Mouse (Mus musculus): ENCODE results near the gene Adamtsl1. TPM values are rescaled to one million over a fixed set of nuclear protein-coding genes. Genes with fewer than 3 reads are reported as not detected.

Adamtsl1 gene
- polyA plus RNA-seq, 1 experiment from 2014 or later, result 5.2 TPM

DNA sequence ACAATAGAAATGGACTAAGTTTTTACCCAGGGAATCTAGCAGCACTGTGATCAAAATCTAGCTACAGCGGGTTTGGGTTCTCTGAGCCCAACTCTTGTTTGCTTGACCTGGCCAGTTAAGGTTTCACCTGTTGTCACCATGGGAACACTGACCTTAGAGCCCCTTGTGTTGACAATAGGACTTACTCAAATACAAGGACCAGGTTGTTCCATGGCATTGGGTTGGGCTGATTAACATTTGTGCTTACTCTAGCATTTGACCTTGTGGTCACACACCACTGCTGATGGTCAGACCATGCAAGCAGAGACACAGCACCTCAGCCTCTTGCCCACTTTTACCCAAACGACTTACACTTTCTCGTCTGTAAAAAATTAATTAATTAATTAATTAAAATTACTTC, 922.4 kb downstream of the Adamtsl1 start:
- DNase-seq (ENCODE audit: low spot score) (no peak), ATAC-seq (no peak)
- 63% methylated on average over 3 of the region's 3 CpGs for WGBS
- Histone ChIP-seq H3K27me3 (replicated peaks; ENCODE audit: insufficient read depth, low read length) (no peaks in the 10 kb centered on the region), H3K27ac (ENCODE audit: low read length) (no peak overlapping the region), H3K4me1 (ENCODE audit: insufficient read depth, low read depth, low read length) (no peaks in the 10 kb centered on the region), H3K4me3 (ENCODE audit: low read depth, low read length) (no peak overlapping the region), H3K36me3 (ENCODE audit: insufficient read depth, low read length) (no peaks in the 10 kb centered on the region), H3K4me2 (replicated peaks; ENCODE audit: low read depth, low read length) (no peak overlapping the region), H3K9me3 (ENCODE audit: low read length) (no peaks in the 10 kb centered on the region), H3K9ac (replicated peaks; ENCODE audit: low read depth) (no peak overlapping the region)
- no peak for TF ChIP-seq CTCF (IDR thresholded peaks at IDR 0.05)
- TF ChIP-seq EP300 (IDR thresholded peaks at IDR 0.05), result no peak

DNA sequence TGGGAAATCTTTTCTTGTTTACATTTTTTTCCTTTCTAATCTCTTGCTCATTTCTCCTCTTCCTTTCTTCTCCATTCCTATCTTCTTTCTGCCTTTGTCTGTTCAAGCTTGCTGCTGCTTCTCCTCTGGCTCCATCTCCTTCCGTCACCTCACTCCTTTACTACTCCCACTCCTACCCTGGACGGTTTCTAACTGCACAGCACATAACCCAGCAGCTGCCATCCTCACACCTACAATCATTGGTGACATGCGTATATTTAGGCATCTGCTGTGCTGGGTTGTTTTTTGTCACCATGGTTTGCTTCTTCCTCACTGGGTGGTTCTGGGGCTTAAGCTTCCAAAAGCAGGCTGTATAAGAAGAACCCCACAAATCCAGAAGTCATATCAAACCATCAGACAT, 936.5 kb downstream of the Adamtsl1 start:
- 74% methylated on average over 3 of the region's 3 CpGs for WGBS
- Histone ChIP-seq H3K4me1 (ENCODE audit: insufficient read depth, low read depth, low read length) (no peaks in the 10 kb centered on the region), H3K4me3 (ENCODE audit: low read depth, low read length) (no peak overlapping the region), H3K36me3 (ENCODE audit: insufficient read depth, low read length) (no peaks in the 10 kb centered on the region), H3K27ac (ENCODE audit: low read length) (no peak overlapping the region), H3K9ac (replicated peaks; ENCODE audit: low read depth) (no peak overlapping the region), H3K27me3 (replicated peaks; ENCODE audit: insufficient read depth, low read length) (no peaks in the 10 kb centered on the region), H3K4me2 (replicated peaks; ENCODE audit: low read depth, low read length) (no peak overlapping the region), H3K9me3 (ENCODE audit: low read length) (no peaks in the 10 kb centered on the region)
- DNase-seq (ENCODE audit: low spot score) (no peak), ATAC-seq (no peak)
- TF ChIP-seq EP300 (IDR thresholded peaks at IDR 0.05), result no peak
- no peak for TF ChIP-seq CTCF (IDR thresholded peaks at IDR 0.05)

DNA sequence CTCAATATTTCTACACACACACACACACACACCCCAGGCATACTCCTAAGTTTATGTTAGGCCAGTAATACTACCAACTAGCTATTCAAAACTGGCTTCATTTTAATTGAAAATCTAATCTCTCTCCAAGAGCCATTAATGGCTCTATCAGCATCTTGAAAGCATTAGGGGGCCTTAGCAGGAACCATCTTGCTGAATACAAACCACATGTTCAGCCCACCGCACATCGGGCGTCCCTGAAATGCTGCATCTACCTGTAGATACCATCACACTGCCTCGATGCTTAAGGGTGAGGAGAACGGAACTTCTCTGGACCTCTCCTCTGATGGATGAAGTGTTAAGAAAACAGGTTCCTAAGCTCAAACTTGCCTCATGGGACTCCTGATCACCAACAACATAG, 950.8 kb downstream of the Adamtsl1 start:
- Histone ChIP-seq H3K27ac (ENCODE audit: low read length) (no peak overlapping the region), H3K36me3 (ENCODE audit: insufficient read depth, low read length) (no peaks in the 10 kb centered on the region), H3K4me3 (ENCODE audit: low read depth, low read length) (no peak overlapping the region), H3K4me1 (ENCODE audit: insufficient read depth, low read depth, low read length) (no peaks in the 10 kb centered on the region), H3K4me2 (replicated peaks; ENCODE audit: low read depth, low read length) (no peak overlapping the region), H3K27me3 (replicated peaks; ENCODE audit: insufficient read depth, low read length) (no peaks in the 10 kb centered on the region), H3K9me3 (ENCODE audit: low read length) (no peaks in the 10 kb centered on the region), H3K9ac (replicated peaks; ENCODE audit: low read depth) (no peak overlapping the region)
- WGBS, result 90% methylated on average over 5 of the region's 5 CpGs
- DNase-seq (ENCODE audit: low spot score) (no peak), ATAC-seq (no peak)
- TF ChIP-seq EP300 (IDR thresholded peaks at IDR 0.05), result no peak
- TF ChIP-seq CTCF (IDR thresholded peaks at IDR 0.05), result no peak
